Mouse (Mus musculus): ENCODE measurements around the gene Apoc2. TPM values are rescaled to one million over a fixed set of nuclear protein-coding genes. Genes with fewer than 3 reads are reported as not detected.
A peak's percentile ranks its signal among the peaks of the same experiment; 100 is the strongest.

Gene Apoc2
- total RNA-seq, 2 experiments from 2014 or later = 8.0 TPM; not detected in 1

- ATAC-seq (replicated peaks; ENCODE audit: low FRiP score, poor library complexity, severe bottlenecking) = no peak
Measured at GRCm38 (mm10) chr7:19634591-19634990, 43.1 kb downstream of the Apoc2 start.

- ATAC-seq (replicated peaks; ENCODE audit: low FRiP score, poor library complexity, severe bottlenecking) = no peak
Measured at GRCm38 (mm10) chr7:19633855-19634254, 43.9 kb downstream of the Apoc2 start.

GRCm38 (mm10) chr7:19633197-19633596 lies 44.5 kb downstream of the Apoc2 start:
- no peak for ATAC-seq (replicated peaks; ENCODE audit: low FRiP score, poor library complexity, severe bottlenecking)

GRCm38 (mm10) chr7:19632720-19633119 lies 45.0 kb downstream of the Apoc2 start:
- peak; percentile 60 for ATAC-seq (replicated peaks; ENCODE audit: low FRiP score, poor library complexity, severe bottlenecking)

- ATAC-seq (replicated peaks; ENCODE audit: low FRiP score, poor library complexity, severe bottlenecking) = 0 out of 2 replicates have a peak, but pooled peaks have one; percentile 41
Measured at GRCm38 (mm10) chr7:19632275-19632674, 45.5 kb downstream of the Apoc2 start.

- peak; percentile 62 for ATAC-seq (replicated peaks; ENCODE audit: low FRiP score, poor library complexity, severe bottlenecking)
Measured at GRCm38 (mm10) chr7:19629361-19629734, 48.4 kb downstream of the Apoc2 start, which contains the start of gene Relb. Relb (minus strand) TSS chr7:19629438.

GRCm38 (mm10) chr7:19628536-19629360 lies 49.0 kb downstream of the Apoc2 start:
- ATAC-seq (replicated peaks; ENCODE audit: low FRiP score, poor library complexity, severe bottlenecking) = peak; percentile 64

- no peak for ATAC-seq (replicated peaks; ENCODE audit: low FRiP score, poor library complexity, severe bottlenecking)
Measured at GRCm38 (mm10) chr7:19628192-19628535, 49.6 kb downstream of the Apoc2 start.

GRCm38 (mm10) chr7:19627721-19628120 lies 50.0 kb downstream of the Apoc2 start:
- ATAC-seq (replicated peaks; ENCODE audit: low FRiP score, poor library complexity, severe bottlenecking) = no peak

GRCm38 (mm10) chr7:19623433-19623832 lies 54.3 kb downstream of the Apoc2 start:
- ATAC-seq (replicated peaks; ENCODE audit: low FRiP score, poor library complexity, severe bottlenecking) = no peak

GRCm38 (mm10) chr7:19622241-19622640 lies 55.5 kb downstream of the Apoc2 start:
- no peak for ATAC-seq (replicated peaks; ENCODE audit: low FRiP score, poor library complexity, severe bottlenecking)

Other genes with a start within 250 kb of the Apoc2 start
- 4.3 and 8.8 TPM in 2 replicates for gene Mark4, start 219.1 kb downstream of the Apoc2 start, total RNA-seq (2015; ENCODE audit: low replicate concordance)
- gene Mark4, start 219.1 kb downstream of the Apoc2 start, total RNA-seq (2017; ENCODE audit: low replicate concordance) = 1.1 and 1.2 TPM in 2 replicates
- gene Exoc3l2, start 214.6 kb downstream of the Apoc2 start, total RNA-seq (2015; ENCODE audit: low replicate concordance) = not detected in 2 replicates
- gene Exoc3l2, start 214.6 kb downstream of the Apoc2 start, total RNA-seq (2017; ENCODE audit: low replicate concordance) = not detected in 2 replicates
- 2.9 TPM in 2 replicates for gene Bloc1s3, start 169.6 kb downstream of the Apoc2 start, total RNA-seq (2015; ENCODE audit: low replicate concordance)
- gene Bloc1s3, start 169.6 kb downstream of the Apoc2 start, total RNA-seq (2017; ENCODE audit: low replicate concordance) = 0.13 and 0.15 TPM in 2 replicates
- 12.6 and 31.9 TPM in 2 replicates for gene Trappc6a, start 169.5 kb downstream of the Apoc2 start, total RNA-seq (2015; ENCODE audit: low replicate concordance)
- gene Trappc6a, start 169.5 kb downstream of the Apoc2 start, total RNA-seq (2017; ENCODE audit: low replicate concordance) = 3.5 and 5.8 TPM in 2 replicates
- gene Nkpd1, start 160.1 kb downstream of the Apoc2 start, total RNA-seq (2015; ENCODE audit: low replicate concordance) = not detected in 2 replicates
- gene Nkpd1, start 160.1 kb downstream of the Apoc2 start, total RNA-seq (2017; ENCODE audit: low replicate concordance) = not detected in 2 replicates
- gene Ppp1r37, start 114.9 kb downstream of the Apoc2 start, total RNA-seq (2015; ENCODE audit: low replicate concordance) = 51.1 and 51.5 TPM in 2 replicates
- gene Ppp1r37, start 114.9 kb downstream of the Apoc2 start, total RNA-seq (2017; ENCODE audit: low replicate concordance) = 54.5 and 74.7 TPM in 2 replicates
- not detected in 2 replicates for gene Zfp296, start 100.7 kb downstream of the Apoc2 start, total RNA-seq (2015; ENCODE audit: low replicate concordance)
- gene Zfp296, start 100.7 kb downstream of the Apoc2 start, total RNA-seq (2017; ENCODE audit: low replicate concordance) = 1.7 TPM in 1 of 2 replicates, not detected in the other
- 78.9 and 80.1 TPM in 2 replicates for gene Gemin7, start 100.3 kb downstream of the Apoc2 start, total RNA-seq (2015; ENCODE audit: low replicate concordance)
- 19.6 and 26.4 TPM in 2 replicates for gene Gemin7, start 100.3 kb downstream of the Apoc2 start, total RNA-seq (2017; ENCODE audit: low replicate concordance)
- 12.3 and 14.3 TPM in 2 replicates for gene Clasrp, start 73.5 kb downstream of the Apoc2 start, total RNA-seq (2015; ENCODE audit: low replicate concordance)
- gene Clasrp, start 73.5 kb downstream of the Apoc2 start, total RNA-seq (2017; ENCODE audit: low replicate concordance) = 19.9 and 45.4 TPM in 2 replicates
- 1.7 and 3.2 TPM in 2 replicates for gene Relb, start 48.5 kb downstream of the Apoc2 start, total RNA-seq (2015; ENCODE audit: low replicate concordance)
- gene Relb, start 48.5 kb downstream of the Apoc2 start, total RNA-seq (2017; ENCODE audit: low replicate concordance) = 4.0 TPM in 1 of 2 replicates, not detected in the other
- gene Clptm1, start 12.9 kb downstream of the Apoc2 start, total RNA-seq (2015; ENCODE audit: low replicate concordance) = 34.8 and 90.5 TPM in 2 replicates
- gene Clptm1, start 12.9 kb downstream of the Apoc2 start, total RNA-seq (2017; ENCODE audit: low replicate concordance) = 34.0 and 34.3 TPM in 2 replicates
- not detected in 2 replicates for gene Gm44805, start 3.5 kb upstream of the Apoc2 start, total RNA-seq (2015; ENCODE audit: low replicate concordance)
- not detected in 2 replicates for gene Gm44805, start 3.5 kb upstream of the Apoc2 start, total RNA-seq (2017; ENCODE audit: low replicate concordance)
- not detected in 2 replicates for gene Apoc4, start 3.5 kb upstream of the Apoc2 start, total RNA-seq (2015; ENCODE audit: low replicate concordance)
- gene Apoc4, start 3.5 kb upstream of the Apoc2 start, total RNA-seq (2017; ENCODE audit: low replicate concordance) = not detected in 2 replicates
- 28.1 TPM in 1 of 2 replicates, not detected in the other for gene Apoc1, start 14.7 kb upstream of the Apoc2 start, total RNA-seq (2015; ENCODE audit: low replicate concordance)
- gene Apoc1, start 14.7 kb upstream of the Apoc2 start, total RNA-seq (2017; ENCODE audit: low replicate concordance) = not detected in 2 replicates
- gene Apoe, start 21.2 kb upstream of the Apoc2 start, total RNA-seq (2015; ENCODE audit: low replicate concordance) = 49.9 and 66.0 TPM in 2 replicates
- 260 and 282 TPM in 2 replicates for gene Apoe, start 21.2 kb upstream of the Apoc2 start, total RNA-seq (2017; ENCODE audit: low replicate concordance)
- gene Tomm40, start 37.5 kb upstream of the Apoc2 start, total RNA-seq (2015; ENCODE audit: low replicate concordance) = 14.7 and 16.9 TPM in 2 replicates
- gene Tomm40, start 37.5 kb upstream of the Apoc2 start, total RNA-seq (2017; ENCODE audit: low replicate concordance) = 8.9 and 10.4 TPM in 2 replicates
- gene Nectin2, start 72.5 kb upstream of the Apoc2 start, total RNA-seq (2015; ENCODE audit: low replicate concordance) = not detected in 2 replicates
- 0.64 TPM in 1 of 2 replicates, not detected in the other for gene Nectin2, start 72.5 kb upstream of the Apoc2 start, total RNA-seq (2017; ENCODE audit: low replicate concordance)
- not detected in 2 replicates for gene Bcam, start 93.1 kb upstream of the Apoc2 start, total RNA-seq (2015; ENCODE audit: low replicate concordance)
- gene Bcam, start 93.1 kb upstream of the Apoc2 start, total RNA-seq (2017; ENCODE audit: low replicate concordance) = not detected in 2 replicates
- not detected in 2 replicates for gene Cblc, start 118.9 kb upstream of the Apoc2 start, total RNA-seq (2015; ENCODE audit: low replicate concordance)
- not detected in 2 replicates for gene Cblc, start 118.9 kb upstream of the Apoc2 start, total RNA-seq (2017; ENCODE audit: low replicate concordance)
- 15.5 and 21.3 TPM in 2 replicates for gene Bcl3, start 144.8 kb upstream of the Apoc2 start, total RNA-seq (2015; ENCODE audit: low replicate concordance)
- gene Bcl3, start 144.8 kb upstream of the Apoc2 start, total RNA-seq (2017; ENCODE audit: low replicate concordance) = 0.77 TPM in 1 of 2 replicates, not detected in the other
- not detected in 2 replicates for gene Gm19345, start 174.1 kb upstream of the Apoc2 start, total RNA-seq (2015; ENCODE audit: low replicate concordance)
- gene Gm19345, start 174.1 kb upstream of the Apoc2 start, total RNA-seq (2017; ENCODE audit: low replicate concordance) = not detected in 2 replicates
- gene Ceacam16, start 183.4 kb upstream of the Apoc2 start, total RNA-seq (2015; ENCODE audit: low replicate concordance) = not detected in 2 replicates
- gene Ceacam16, start 183.4 kb upstream of the Apoc2 start, total RNA-seq (2017; ENCODE audit: low replicate concordance) = not detected in 2 replicates
- gene Ceacam19, start 210.0 kb upstream of the Apoc2 start, total RNA-seq (2015; ENCODE audit: low replicate concordance) = not detected in 2 replicates
- gene Ceacam19, start 210.0 kb upstream of the Apoc2 start, total RNA-seq (2017; ENCODE audit: low replicate concordance) = not detected in 2 replicates
- 0.72 TPM in 1 of 2 replicates, not detected in the other for gene Pvr, start 243.2 kb upstream of the Apoc2 start, total RNA-seq (2015; ENCODE audit: low replicate concordance)
- gene Pvr, start 243.2 kb upstream of the Apoc2 start, total RNA-seq (2017; ENCODE audit: low replicate concordance) = 0.13 and 2.0 TPM in 2 replicates